Mouse (Mus musculus): ENCODE results near the gene Tmem121.

DNA sequence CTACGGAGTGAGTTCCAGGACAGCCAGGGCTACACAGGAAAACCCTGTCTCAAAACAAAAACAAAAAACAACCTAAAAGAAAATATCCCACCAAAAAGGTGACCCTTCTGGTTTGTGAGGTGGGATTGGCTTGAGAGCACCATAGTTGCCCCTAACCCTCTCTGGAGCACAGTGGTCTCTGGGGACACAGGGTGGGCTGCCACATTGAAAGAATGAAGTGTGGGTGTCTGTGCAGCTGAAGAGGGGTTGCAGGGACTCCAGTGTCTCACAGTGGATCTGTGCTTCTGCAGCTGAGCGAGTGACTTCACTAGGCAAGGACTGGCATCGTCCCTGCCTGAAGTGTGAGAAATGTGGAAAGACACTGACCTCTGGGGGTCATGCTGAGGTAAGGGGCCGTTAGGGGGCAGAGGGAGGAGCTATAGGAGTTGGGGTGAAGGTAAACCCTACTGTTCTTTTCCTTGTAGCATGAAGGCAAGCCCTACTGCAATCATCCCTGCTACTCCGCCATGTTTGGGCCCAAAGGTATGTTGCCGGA is 32.7 kb upstream of the Tmem121 start:
- no peak for TF ChIP-seq POLR2A (IDR thresholded peaks at IDR 0.05; ENCODE audit: insufficient read depth, low read depth, low read length)
- no peak for TF ChIP-seq CTCF (IDR thresholded peaks at IDR 0.05; ENCODE audit: insufficient read depth, low read depth, low read length)
